Mouse (Mus musculus): Measurements from ENCODE around the gene Mdm2.

- no peak for TF ChIP-seq POLR2A (IDR thresholded peaks at IDR 0.05; ENCODE audit: borderline replicate concordance, control insufficient read depth, low read depth, low read length)
- no peak for TF ChIP-seq CTCF (IDR thresholded peaks at IDR 0.05; ENCODE audit: control insufficient read depth, insufficient read depth, low read length)
These were observed 29.0 kb downstream of the Mdm2 start for GRCm38 (mm10) chr10:117681543-117681942.
